Mouse (Mus musculus): ENCODE measurements around the gene Crp. TPM values are rescaled to one million over a fixed set of nuclear protein-coding genes. Genes with fewer than 3 reads are reported as not detected.

The Crp gene
- polyA plus RNA-seq, 1 experiment from 2014 or later, result 2.5 TPM

Other genes with a start within 250 kb of the Crp start
- gene Slamf9, start 222.7 kb upstream of the Crp start, polyA plus RNA-seq (2014; fragmentation: Nextera tagmentation; extraction: Ambion mirVana), result 1.8 and 2.0 TPM in 2 replicates
- 40.9 and 44.3 TPM in 2 replicates for gene Igsf9, start 216.3 kb upstream of the Crp start, polyA plus RNA-seq (2014; fragmentation: Nextera tagmentation; extraction: Ambion mirVana)
- gene Tagln2, start 198.0 kb upstream of the Crp start, polyA plus RNA-seq (2014; fragmentation: Nextera tagmentation; extraction: Ambion mirVana), result 241 TPM in 2 replicates
- gene Cfap45, start 177.3 kb upstream of the Crp start, polyA plus RNA-seq (2014; fragmentation: Nextera tagmentation; extraction: Ambion mirVana), result 1.1 and 1.9 TPM in 2 replicates
- 0.27 and 0.35 TPM in 2 replicates for gene Vsig8, start 142.1 kb upstream of the Crp start, polyA plus RNA-seq (2014; fragmentation: Nextera tagmentation; extraction: Ambion mirVana)
- 0.24 and 0.28 TPM in 2 replicates for gene Slamf8, start 107.5 kb upstream of the Crp start, polyA plus RNA-seq (2014; fragmentation: Nextera tagmentation; extraction: Ambion mirVana)
- gene Fcrl6, start 95.5 kb upstream of the Crp start, polyA plus RNA-seq (2014; fragmentation: Nextera tagmentation; extraction: Ambion mirVana), result not detected in 2 replicates
- gene Dusp23, start 65.1 kb upstream of the Crp start, polyA plus RNA-seq (2014; fragmentation: Nextera tagmentation; extraction: Ambion mirVana), result 9.7 and 11.8 TPM in 2 replicates
- gene Apcs, start 197.0 kb downstream of the Crp start, polyA plus RNA-seq (2014; fragmentation: Nextera tagmentation; extraction: Ambion mirVana), result 0.87 and 1.6 TPM in 2 replicates